Mouse (Mus musculus) olfactory bulb, adult 2 months (tissue): ENCODE data around the gene 4933402E13Rik. TPM values are rescaled to one million over a fixed set of nuclear protein-coding genes. Genes with fewer than 3 reads are reported as not detected.

ENCODE experiments used
- H3K27ac ChIP-seq: fragments of 200-500 bp; 2 replicates; pipeline ENCODE4 v1.5.1; 2012; ENCODE audit warnings: low read depth, low read length; ENCODE audit not compliant: insufficient read depth
- H3K4me1 ChIP-seq: fragments of 200-500 bp; 2 replicates; pipeline ENCODE4 v1.6.1; 2012; ENCODE audit warnings: low read length; ENCODE audit not compliant: control insufficient read depth, insufficient read depth
- H3K4me3 ChIP-seq: fragments of 200-500 bp; 2 replicates; pipeline ENCODE4 v1.5.1; 2012; ENCODE audit warnings: mild to moderate bottlenecking, low read depth, low read length, moderate library complexity; ENCODE audit not compliant: insufficient read depth
- CTCF ChIP-seq: fragments of 200-500 bp; IDR thresholded peaks from 2 replicates; pipeline ENCODE4 v1.5.1; 2012; ENCODE audit warnings: low read depth, mild to moderate bottlenecking, low read length, moderate library complexity; ENCODE audit not compliant: insufficient read depth
- POLR2A ChIP-seq: fragments of 200-500 bp; IDR thresholded peaks from 2 replicates; pipeline ENCODE4 v1.6.1; 2012; ENCODE audit warnings: mild to moderate bottlenecking, low read depth, low read length, moderate library complexity; ENCODE audit not compliant: insufficient read depth
- WGBS: fragments of 180-500 bp; shearing (Covaris S2); methylation state at CpG from one replicate; pipeline ENCODE4 v1.1.7; 2018; 5-methylcytosine and 5-hydroxymethylcytosine counted together
- polyA plus RNA-seq: library from polyadenylated mRNA; stranded (reverse); fragments of >200 nt; gene quantifications from 2 replicates; pipeline ENCODE4 v1.2.4, GENCODE M21; 2012; ENCODE audit warnings: low replicate concordance; ENCODE audit not compliant: missing spikeins, insufficient read depth, insufficient read length

The 4933402E13Rik gene
- polyA plus RNA-seq, result not detected in 2 replicates

- WGBS, result 91% methylated on average over 8 of the region's 8 CpGs
- Histone ChIP-seq H3K4me3 (no peak within 1 kb of the TSS), H3K27ac (no peak within 1 kb of the TSS), H3K4me1 (no peaks in the 10 kb centered on the region)
- no peak for TF ChIP-seq CTCF
- TF ChIP-seq POLR2A, result no peak
These were observed at the start of gene 4933402E13Rik for GRCm38 (mm10) chrX:62283199-62283598. 4933402E13Rik (plus strand) TSS chrX:62283499.

Other genes starting within 250 kb of the 4933402E13Rik start
- not detected in 2 replicates for gene 4931400O07Rik, start 184.5 kb downstream of the 4933402E13Rik start, polyA plus RNA-seq